Mouse (Mus musculus) right cerebral cortex, postnatal 4 days (tissue): ENCODE data around the gene 2010300C02Rik.
A peak's percentile ranks its signal among the peaks of the same experiment; 100 is the strongest.

ENCODE experiments used
- DNase-seq: peaks from one replicate; pipeline ENCODE4 v3.0.0-alpha.2; 2022

2010300C02Rik gene

DNA sequence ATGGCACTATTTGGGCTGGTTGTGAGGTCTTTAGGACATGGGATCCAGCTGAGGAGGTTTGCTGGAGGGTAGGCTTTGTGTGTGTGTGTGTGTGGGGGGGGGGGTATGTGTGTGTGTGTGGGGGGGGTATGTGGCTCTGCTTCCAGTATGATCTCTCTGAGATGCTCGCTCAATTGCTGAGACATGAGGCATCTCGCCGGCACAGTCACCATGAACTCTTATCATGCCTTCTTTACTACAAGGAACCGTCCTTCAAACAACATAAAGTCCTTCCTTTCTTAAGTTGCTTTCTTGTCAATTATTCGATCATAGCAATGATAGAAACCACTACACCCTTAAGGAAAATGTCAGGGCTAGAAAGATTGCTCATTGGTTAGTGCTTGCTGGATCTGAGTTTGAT is 8.8 kb downstream of the 2010300C02Rik start:
- DNase-seq, result no peak

DNA sequence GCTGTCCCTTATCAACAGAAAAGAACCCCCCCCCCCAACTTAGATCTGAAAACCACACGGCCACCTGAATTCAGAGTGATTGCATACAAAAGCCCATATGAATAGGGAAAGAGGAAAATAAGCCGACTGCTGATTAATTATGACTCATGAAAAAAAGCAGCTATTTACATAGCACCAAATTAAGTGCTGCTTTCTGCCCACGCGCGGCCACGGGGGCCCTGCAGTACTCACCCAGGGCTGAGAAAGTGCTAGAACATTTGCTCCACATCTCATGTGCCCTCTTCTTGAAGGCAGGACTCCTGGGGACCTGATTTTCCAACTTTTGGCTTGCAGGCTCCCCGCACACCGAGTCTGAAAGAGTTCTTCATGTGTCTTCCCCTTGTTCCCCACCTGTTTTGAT is 10.1 kb downstream of the 2010300C02Rik start:
- DNase-seq, result no peak

DNA sequence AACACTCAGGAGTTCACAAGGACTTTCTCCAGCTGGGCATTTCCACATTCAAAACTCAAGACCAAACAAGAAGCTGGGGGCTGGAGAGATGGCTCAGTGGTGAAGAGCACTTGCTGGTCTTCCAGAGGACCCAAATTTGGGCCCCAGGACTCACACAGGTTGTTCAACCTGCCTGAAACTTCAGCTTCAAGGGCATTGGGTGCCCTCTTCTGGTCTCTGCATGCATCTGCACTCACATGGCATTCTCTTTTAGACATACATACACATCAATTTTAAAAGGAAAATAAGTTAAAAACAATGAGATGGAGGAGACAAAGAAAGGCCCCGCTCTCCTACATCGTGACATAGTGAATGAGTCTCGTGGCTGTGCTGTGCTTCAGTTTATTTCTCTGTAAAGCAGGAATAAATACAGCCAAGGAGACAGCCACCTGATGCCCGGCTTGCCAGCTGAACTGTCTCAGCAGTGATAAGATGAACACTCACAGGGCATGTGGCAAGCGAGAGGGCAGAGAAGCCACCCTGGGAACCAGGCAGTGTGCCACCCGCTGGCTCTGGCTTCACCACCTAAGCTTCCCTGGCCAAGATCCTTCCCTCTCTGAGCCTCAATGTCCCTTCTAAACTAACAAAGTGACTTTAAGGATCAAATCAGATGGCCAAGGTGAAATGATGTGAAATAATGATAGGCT is 11.5 kb downstream of the 2010300C02Rik start:
- DNase-seq, result no peak

DNA sequence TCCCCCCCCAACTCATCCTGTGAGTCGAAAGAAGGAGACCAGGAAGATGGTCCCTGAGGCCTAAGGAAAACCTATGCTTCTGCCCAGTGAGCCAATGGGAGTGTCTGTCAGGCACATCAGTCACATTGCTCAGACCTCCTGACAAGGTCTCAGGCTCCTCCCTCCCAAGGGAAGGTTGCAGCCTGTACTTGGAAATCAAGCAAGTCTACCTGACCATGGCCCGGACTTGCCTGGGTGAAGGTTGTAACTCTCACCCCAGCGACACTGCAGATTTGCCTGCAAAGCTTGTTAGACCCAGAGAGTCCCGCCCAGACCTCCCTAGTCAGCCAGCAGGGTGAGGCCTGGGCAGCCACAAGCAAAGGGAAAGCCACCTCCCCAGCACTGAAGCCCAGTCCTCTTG is 17.6 kb downstream of the 2010300C02Rik start:
- DNase-seq, result no peak

DNA sequence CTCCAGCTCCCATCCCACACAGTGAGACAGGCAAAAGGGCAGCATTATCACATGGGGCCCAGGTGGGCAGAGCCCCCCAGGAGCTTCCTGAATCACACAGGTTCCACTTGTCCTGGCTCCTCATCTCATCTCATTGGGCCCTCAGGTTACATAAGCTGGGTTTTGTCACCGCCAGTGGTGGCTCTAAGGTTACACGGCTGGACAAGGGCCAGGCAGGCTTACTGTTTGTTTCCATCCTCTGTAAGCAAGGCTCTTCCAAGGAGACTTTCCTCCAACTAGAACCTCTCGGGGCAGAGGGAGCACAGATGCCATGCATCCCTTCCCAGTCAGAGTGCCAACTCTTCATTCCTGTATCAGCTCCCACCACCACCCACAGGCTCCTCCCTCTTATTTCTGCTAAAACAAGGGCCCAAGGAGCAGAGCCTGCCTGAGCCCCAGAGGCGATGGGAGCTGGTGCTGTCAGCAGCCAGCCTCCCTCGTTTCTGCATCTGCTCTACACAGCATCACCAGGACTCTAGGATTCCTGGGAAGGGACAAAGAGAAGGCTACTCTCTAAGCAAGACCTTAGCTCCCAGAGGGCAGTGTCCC is 20.9 kb downstream of the 2010300C02Rik start:
- DNase-seq, result no peak

DNA sequence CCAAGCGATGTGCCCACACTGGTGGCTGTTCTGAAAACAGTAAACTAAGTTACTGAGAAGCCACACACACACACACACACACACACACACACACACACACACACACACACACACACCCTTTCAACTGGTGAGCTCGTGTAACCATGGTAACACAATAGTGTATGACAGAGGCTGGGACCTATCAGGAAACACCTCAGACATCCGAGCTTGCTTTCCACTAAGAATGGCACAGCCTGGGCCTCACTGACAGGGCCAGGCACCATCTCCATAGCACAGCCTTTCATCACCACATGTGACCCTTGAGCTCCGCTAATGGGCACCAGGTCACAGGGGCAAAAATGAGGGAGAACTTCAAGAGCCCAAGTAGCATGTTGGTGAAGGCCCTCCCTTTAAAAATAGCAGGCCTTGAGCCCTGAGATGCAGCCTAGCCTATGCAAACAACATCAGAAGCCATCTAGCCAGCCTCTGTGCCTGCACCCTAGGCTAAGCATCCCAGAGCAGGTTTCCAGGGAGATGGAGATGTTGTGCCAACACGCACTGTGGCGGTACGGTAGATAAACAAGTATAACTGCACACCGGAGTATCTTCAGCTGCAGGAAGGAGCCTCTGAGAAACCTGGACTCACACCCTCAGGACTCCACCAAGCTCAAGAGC is 21.6 kb downstream of the 2010300C02Rik start:
- DNase-seq, result no peak

DNA sequence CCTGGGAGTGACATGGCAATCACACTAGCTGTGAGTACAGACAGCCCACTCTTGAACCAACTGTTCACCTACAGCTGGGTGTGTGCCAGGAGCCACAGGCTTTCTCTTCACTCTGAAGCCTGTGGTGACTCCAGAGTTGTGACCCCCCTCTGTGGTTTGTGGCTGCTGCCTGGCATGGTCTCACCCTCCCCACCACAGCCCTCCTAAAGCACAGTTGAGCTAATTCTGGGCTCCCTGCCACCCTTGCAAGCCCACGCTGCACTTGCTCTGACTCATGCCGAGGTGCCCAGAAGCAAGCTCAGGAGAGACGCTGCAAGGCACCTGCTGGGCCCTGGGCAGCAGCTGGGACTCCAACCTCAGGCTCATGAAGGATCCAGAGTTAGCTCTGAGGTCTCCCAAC is 23.0 kb downstream of the 2010300C02Rik start:
- DNase-seq, result no peak

DNA sequence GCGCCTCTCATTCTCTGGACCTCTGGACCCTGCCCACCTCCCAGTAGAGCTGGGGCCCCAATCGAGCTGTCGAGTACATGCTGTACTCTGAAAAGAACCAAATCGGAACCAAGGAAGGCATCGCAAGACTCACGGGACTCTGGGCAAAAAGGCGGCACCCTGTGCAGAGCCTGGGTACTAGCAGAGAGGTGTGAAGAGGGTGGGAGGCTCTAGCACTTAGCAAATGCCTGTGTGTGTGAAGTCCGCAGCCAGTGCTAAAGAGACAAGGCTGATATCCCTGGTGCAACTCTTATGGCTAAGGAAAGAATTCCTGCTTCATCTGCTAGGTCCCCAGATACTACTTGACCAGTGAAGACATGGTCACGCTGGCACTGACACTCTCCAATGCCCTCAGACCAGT is 24.2 kb downstream of the 2010300C02Rik start:
- DNase-seq, result no peak

DNA sequence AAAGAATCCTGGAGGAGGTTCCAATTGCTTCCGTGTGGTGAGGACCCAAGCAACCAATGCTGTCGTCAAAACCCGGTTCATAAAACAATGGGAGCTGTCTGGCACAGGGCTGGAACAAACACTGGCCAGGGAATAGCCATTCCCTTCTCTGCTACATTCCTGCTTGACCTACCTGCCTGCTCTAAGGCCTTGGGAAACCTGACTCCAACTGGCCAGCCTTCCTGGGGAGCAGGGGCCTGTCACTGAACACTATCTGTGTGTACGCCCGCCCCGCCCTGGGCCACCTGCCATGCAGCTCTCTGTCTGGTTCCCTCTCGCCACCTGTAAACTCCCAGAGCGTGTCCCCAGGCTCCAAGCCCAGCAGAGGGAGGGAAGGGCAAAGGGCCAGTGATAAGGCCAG is 25.5 kb downstream of the 2010300C02Rik start:
- DNase-seq, result no peak

DNA sequence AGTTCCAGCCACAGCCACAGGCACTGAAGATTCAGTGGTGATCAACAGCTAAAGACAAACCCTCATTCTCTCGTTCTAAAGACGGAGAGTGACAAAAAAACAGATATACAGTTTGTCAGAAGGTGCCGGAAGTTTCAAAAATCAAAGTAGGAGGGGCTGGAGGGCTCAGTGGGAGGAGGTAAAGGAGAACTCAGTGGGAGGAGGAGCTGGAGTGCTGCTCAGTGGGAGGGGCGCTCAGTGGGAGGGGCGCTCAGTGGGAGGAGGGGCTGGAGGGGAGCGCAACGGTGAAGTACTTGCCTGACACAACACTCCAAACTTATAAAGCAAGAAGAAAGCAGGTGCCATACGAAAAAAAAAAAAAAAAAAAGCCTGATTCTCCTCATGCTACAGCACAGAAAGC is 28.7 kb downstream of the 2010300C02Rik start:
- no peak for DNase-seq

DNA sequence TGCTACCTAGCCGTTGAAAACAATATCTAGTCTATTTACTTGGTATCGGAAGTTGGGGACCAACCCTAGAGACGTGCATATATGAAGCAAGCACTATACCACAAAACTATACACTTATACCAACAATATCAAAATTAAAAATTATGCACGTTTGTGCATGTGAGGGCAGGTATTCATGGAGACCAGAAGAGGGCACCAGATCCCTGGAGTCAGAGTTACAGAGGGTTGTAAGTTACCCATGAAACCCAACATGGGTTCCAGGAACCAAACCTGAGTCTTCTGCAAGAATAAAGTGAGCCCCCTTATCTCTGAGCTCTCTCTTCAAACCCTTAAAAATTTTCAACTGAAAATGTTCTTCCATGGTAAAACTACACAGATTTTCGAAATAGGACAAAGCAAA is 29.2 kb downstream of the 2010300C02Rik start:
- no peak for DNase-seq

DNA sequence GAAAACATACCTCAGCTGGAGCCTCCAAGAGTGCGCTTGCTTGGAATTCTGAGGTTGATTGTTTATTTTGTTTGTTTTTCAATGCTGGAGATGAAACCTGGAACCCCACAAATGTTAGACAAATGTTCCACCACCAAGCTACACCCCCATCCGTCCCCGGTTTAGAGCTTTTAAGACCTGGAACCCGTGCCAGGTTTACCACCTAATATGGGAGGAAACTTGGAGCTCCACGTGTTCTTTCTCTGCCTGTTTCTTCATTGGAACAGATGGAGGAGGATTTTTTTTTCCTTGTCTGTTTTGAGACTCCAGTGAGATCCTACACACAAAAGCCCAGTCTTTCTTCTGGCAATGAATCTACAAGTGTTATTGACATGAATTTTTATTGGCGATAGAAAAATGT is 30.2 kb downstream of the 2010300C02Rik start:
- no peak for DNase-seq

DNA sequence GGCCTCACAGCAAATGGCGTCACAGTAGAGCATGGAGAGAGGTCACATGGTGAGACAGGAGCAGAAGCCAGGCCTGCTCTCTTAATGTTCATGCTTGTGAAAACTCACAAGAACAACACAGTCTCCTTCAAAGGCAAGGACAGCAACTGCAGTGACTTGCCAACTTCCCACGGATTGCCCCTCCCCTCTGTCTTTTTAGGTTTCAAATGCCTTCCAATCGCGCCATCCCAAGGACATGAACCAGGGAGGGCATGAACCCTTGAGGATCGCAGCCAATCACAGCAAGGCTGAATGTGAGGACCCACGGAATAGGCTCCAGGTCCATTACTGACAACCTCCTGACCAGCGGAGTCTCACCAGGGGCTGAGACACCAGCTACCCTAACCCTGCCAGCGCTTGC is 31.5 kb downstream of the 2010300C02Rik start:
- no peak for DNase-seq

DNA sequence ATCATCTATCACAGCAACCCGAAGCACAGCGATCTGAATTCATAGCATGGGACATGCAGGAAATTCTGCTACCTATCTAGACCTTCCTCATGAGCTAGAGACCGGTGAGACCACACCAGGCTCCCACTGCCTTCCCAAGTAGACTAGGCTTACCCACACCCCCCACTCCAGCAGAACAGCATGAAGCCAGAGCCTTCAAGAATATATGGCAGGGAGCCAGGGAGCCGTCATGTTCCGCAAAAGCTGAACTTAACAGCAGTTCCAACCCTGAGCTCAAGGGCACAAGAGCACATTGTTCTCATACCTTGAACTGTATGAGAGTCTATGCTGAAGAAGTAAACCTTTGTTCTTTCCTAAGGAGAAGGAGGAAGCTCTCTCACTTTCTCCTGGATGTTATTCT is 32.4 kb downstream of the 2010300C02Rik start:
- DNase-seq, result peak; percentile 40

DNA sequence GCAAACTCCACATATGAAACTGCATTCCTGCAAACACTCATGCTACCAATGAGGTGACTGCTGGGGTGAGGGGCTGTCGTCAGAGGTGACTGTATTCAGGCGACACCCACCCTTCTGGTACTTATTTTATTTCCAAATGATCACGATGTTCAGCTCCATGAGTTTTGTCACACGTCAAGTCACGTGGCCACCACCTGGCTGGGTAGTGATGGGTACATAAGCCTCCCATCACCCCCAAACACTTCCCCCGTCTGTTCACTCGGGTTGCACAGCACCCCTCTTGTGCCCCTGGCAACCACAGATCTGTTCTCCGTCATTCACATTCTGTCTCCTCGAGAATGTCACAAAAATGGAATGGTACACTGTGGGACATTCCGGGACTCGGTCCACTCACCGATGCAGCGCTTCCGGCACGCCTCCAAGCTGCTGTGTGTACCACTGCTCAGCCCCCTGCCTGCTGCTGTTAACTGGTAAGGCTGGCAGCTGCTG is 32.9 kb downstream of the 2010300C02Rik start:
- DNase-seq, result no peak

DNA sequence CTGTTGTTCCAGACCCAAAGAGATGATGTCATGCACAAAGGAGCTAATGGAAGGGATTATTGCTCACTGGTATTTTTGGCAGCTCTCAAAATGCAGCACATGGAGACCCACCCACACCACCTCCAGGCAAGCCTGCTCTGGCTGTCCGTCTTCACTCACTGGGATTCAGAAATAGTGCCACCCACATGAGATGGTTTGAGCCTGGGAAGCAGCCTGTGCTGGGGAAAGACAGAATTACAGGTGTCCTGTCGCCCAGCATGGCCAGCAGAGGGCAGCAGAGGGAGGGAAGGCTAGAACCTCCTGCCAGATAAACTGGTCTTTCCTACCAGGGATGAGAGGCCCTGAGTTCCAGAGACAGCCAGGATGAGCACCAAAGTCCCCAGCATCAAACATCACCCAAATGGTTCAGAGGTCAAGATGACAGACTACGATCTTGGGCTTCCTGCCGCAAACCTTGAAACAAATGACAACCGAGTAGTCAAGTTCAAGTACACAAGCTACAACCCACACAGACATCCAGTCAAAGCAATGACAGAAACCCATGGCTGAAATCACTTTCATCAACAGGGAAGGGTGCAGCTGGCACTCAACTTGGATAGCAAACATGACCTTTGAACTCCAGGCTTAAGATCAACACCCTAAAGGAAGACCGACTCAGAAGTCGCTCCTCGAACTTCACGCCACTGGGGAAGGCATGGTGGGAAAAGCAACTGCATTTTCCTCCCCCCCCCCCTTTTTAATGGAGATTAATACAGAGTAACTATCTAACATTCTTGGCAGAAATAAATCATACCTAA is 41.4 kb downstream of the 2010300C02Rik start:
- peak; percentile 89 for DNase-seq

DNA sequence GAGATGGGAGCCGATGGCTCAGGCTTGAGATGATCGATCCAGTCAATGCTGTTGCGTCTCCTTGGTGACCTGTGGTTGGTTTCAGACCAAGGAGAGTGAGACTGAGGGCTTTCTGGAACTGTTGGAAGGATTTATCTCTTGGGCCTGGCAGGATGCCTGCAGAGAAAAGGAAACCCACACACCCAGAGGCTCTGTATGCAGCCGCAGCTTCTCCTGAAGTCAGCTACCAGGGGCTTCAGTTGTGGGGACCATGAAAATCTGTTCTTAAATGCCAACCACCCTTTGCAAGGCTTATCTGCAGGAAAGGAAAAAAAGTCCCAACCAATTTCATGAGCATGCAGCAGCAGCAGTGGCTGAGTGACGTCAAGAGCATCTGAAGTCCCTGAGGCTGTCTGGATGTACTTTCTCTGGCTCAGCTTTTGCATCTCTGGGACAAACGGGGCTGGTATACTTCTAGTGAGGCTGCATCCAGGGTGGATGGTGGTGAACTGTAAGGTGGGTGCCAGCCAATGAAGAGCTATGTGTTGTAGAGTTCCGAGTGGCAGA is 42.8 kb downstream of the 2010300C02Rik start:
- DNase-seq, result no peak

DNA sequence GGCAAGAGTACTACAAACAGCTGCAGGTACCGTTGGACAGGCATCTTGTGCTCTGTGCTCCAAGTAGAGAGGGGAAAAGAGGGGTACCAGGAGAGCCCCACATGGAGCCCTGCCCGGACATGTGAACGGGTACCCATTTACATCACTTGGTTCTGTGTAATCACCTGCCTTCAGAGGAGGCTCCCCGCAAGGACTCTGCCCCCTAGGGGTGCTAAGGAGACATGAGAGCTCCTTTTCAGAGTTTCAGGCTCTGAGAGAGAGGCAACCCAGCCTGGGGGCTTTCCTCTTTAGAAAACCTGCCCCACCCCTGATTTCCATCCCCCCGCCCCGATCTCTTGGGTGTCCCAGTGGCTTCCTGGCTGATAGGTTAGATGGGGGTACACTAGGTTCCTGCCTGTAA is 44.4 kb downstream of the 2010300C02Rik start:
- DNase-seq, result no peak

DNA sequence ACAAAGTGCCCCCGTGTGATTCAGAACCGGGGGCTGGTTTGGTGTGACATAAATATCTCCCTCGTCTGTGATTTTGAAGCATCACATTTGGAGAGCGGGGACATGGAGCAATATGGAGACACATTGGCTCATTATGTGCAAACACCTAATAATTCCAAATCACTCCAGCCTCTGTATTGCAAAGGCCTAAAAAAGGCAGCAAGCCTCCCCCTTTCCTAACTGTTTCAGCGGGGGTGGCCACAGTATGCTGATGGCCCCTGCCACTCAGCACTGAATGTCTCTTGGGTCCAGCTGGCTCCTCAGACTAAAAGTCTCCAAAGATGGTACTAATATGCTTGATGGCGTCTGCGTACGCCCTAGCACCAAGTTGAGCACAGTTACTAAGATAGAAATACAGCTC is 45.6 kb downstream of the 2010300C02Rik start:
- no peak for DNase-seq

DNA sequence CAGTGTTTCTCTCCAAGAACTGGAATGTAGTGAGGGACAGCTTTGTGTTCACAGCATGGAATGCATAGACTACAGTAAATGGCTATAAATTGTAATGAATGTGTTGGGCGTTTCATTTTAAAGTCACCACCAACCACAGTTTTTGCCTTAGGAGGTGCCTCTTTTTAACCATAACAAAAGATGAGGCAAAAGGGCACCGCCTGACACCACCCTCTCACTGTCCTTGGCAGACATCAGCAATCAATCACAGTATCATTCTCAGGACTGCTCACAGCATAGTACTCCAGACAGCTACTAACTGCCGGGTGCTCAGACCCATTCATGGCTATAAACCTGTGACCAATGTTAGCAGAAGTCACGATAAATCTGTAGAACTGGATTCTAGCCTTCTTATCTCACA is 48.6 kb downstream of the 2010300C02Rik start:
- DNase-seq, result no peak

DNA sequence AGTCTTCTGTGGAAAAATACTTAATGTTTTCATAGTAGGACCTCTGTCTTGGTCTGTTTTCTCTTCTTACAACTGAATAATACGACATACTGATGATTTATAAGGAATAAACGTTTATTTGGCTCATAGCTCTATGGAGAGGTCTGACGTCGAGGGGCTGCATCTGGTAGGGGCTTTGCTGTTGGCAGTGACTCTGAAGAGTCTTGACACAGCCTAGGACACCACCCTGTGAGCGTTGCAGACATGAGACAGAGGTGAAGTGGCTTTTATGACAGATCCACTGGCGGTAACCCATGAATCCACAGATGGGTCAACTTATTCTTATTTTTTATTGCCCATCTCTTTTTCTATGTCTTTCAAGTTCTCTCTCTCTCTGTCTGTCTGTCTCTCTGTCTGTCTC is 52.5 kb downstream of the 2010300C02Rik start:
- DNase-seq, result no peak

DNA sequence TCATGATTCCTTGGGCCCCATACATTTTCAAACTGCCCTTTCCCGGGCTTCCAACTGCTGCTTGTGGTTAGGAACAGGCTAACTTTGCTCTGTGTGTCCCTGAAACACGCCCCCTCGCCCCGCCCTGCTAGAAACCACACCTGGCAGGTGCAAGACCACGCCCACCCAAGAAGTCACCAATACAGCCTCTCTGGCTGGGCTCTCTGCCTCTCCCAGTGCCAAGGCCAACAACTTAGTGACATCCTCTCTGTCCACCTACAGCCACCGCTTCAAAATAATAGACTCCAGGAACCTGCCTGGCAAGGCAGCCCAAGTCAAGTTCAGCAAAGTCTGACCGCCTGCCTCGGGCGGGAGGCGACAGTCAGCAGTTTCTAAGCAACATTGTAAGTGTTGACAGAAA is 53.3 kb downstream of the 2010300C02Rik start:
- DNase-seq, result no peak
